Mouse (Mus musculus) liver, embryonic 14 days (tissue): ENCODE data around the gene Parp14. TPM values are rescaled to one million over a fixed set of nuclear protein-coding genes. Genes with fewer than 3 reads are reported as not detected.

Source experiments
- polyA plus RNA-seq: library from polyadenylated mRNA; depleted of rRNA; stranded (reverse); fragments of >200 nt; gene quantifications from 2 replicates; pipeline ENCODE4 v1.2.3, GENCODE M21; 2012; rRNA removed

The Parp14 gene
- polyA plus RNA-seq, result 1.4 and 2.1 TPM in 2 replicates

DNA sequence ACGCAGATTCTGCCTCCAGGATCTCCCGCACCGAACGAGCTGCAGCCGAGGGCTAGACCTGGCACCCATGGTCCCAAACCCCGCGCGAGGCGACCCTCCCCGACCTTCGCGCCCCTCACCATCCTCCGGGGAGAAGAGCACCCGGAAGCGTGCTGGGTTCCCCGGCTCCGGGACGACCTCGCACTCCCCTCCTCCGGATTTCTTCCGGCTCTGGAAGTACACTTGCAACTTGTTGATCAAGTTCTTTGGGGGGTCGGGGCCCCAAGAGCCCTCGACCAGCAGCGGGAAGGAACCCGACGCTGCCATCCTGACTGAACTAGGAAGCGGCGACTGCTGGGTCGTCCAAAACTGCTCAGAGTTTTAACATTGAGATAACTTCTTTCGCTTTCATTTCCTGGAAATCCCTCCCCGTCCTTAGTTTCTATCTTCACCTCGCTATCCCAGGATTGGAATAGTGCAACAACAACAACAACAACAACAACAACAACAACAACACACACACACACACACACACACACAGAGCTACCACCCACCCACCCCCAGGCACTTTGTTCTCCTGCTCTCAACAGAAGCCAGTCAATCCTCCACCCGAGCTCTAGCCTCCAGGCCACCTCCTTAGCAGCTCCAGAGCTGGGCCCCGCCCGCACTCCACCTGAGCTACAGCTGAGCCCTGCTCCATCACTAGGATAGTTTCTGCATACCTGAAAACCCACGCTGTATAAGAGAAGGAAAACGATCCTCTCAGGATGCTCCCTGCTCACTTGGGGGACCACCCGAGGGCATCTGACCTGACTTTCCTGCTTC is at the start of gene Parp14:
Gene Parp14, minus strand, starts transcription at position 497 of the 804 bp plus-strand sequence.

Other genes with a start within 250 kb of the Parp14 start
- gene Dirc2, start 102.2 kb downstream of the Parp14 start, polyA plus RNA-seq, result 3.8 and 5.1 TPM in 2 replicates
- gene Hspbap1, start 101.2 kb downstream of the Parp14 start, polyA plus RNA-seq, result 12.0 and 14.6 TPM in 2 replicates
- 5.8 and 7.4 TPM in 2 replicates for gene Parp9, start 66.9 kb upstream of the Parp14 start, polyA plus RNA-seq
- gene Dtx3l, start 67.6 kb upstream of the Parp14 start, polyA plus RNA-seq, result 2.4 and 3.4 TPM in 2 replicates
- gene Kpna1, start 107.2 kb upstream of the Parp14 start, polyA plus RNA-seq, result 11.1 and 13.5 TPM in 2 replicates
- gene Wdr5b, start 169.6 kb upstream of the Parp14 start, polyA plus RNA-seq, result 2.2 and 2.3 TPM in 2 replicates
- 77.8 TPM in 2 replicates for gene Fam162a, start 200.1 kb upstream of the Parp14 start, polyA plus RNA-seq
- gene Ccdc58, start 200.1 kb upstream of the Parp14 start, polyA plus RNA-seq, result 63.0 and 68.6 TPM in 2 replicates